Mouse (Mus musculus) right cerebral cortex, postnatal 4 days (tissue): ENCODE measurements around the gene Meltf.
A peak's percentile ranks its signal among the peaks of the same experiment; 100 is the strongest.
"Not testable (repeated sequence)": the region's sequence is repeated elsewhere in the genome, so short reads cannot be mapped to it uniquely, and the experiment has no call there.

Experiments used
- DNase-seq: peaks from one replicate; pipeline ENCODE4 v3.0.0-alpha.2; 2022

The Meltf gene

GRCm38 (mm10) chr16:31935091-31935979, 56.7 kb downstream of the Meltf start:
- DNase-seq = peak; percentile 53

- no peak for DNase-seq
Measured at GRCm38 (mm10) chr16:31936568-31936967, 58.0 kb downstream of the Meltf start.

GRCm38 (mm10) chr16:31938856-31939255, 60.2 kb downstream of the Meltf start:
- DNase-seq = no peak

GRCm38 (mm10) chr16:31940586-31940985, 62.0 kb downstream of the Meltf start:
- DNase-seq = no peak

- DNase-seq = peak; percentile 84
Measured at GRCm38 (mm10) chr16:31943980-31944379, 65.4 kb downstream of the Meltf start.

- DNase-seq = no peak
Measured at GRCm38 (mm10) chr16:31944698-31945255, 66.2 kb downstream of the Meltf start.

GRCm38 (mm10) chr16:31945372-31945771, 66.8 kb downstream of the Meltf start:
- no peak for DNase-seq

GRCm38 (mm10) chr16:31945986-31946385, 67.4 kb downstream of the Meltf start:
- DNase-seq = not testable (repeated sequence)

- DNase-seq = no peak
Measured at GRCm38 (mm10) chr16:31947333-31947732, 68.7 kb downstream of the Meltf start.

- no peak for DNase-seq
Measured at GRCm38 (mm10) chr16:31947901-31948316, 69.3 kb downstream of the Meltf start.

- DNase-seq = peak; percentile 98
Measured at GRCm38 (mm10) chr16:31948345-31948774, 69.8 kb downstream of the Meltf start, which contains the start of the genes 0610012G03Rik and Ncbp2. Gene 0610012G03Rik, minus strand, starts transcription at chr16:31948494. Gene Ncbp2, plus strand, starts transcription at chr16:31948513.
